Mouse (Mus musculus): ENCODE data around the gene Spry1.
"Not testable (repeated sequence)": the region's sequence is repeated elsewhere in the genome, so short reads cannot be mapped to it uniquely, and the experiment has no call there.

The Spry1 gene

DNA sequence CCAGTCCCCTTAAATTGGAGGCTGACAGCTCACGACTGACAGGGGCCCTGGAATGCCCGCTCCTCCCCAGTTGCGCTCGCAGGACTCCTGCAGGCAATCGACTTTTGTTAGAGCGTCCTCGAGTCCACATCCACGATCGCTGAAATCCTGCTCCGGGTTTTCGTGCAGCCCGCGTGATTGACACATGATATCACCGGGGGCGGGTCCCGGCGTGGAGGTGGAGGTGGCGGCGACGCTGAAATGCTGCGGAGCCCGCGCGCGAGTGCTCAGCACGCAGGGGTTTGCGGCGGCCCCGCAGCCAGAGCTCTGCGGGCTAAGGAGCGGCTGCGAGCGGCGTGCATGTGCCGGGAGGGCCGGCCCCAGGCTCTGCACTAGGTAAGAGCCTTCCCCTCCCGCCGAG, at the start of gene Spry1:
Gene Spry1 (plus strand): TSS at position 258 of the 400 bp plus-strand sequence.
- peak; percentile 95 for DNase-seq

DNA sequence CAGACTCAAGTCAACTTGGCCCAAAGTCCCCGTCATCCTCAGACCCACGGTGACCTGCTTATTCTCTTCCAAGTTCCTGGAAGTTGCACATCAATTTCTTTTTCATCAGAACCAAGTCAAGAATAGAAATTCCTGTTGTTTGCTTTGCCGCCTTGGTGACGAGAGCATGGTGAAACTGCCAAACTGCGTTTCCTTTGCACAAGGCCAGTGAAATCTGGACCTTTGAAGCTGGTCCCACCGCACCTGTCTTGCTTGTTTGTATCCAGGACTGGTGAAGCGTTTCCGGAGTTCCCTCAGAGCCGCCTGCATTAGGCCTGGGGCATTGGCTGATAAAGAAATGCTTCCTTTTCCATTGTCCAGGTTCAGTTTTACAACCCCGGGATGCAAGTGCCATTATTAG, 44.0 kb upstream of the Spry1 start:
- no peak for DNase-seq

DNA sequence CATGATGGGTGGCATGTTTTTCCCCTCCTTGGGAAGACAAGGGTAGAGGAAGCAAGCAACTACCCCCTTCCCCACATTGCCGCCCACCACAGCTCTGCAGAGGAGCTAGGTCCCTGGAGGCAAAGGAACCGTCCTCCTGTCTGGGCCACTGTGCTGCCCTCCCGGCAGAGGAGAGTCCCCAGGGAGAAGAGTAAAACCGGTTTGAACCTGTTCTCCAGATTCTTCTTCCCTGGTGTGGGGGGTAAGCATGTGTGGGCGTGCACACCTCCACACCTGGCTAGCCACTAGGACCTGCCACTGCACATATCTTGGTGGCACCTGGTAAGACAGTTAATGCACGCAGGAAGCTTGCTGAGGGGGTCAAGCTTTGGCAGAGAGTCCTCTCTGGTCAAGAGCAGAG, 43.2 kb upstream of the Spry1 start:
- no peak for DNase-seq

DNA sequence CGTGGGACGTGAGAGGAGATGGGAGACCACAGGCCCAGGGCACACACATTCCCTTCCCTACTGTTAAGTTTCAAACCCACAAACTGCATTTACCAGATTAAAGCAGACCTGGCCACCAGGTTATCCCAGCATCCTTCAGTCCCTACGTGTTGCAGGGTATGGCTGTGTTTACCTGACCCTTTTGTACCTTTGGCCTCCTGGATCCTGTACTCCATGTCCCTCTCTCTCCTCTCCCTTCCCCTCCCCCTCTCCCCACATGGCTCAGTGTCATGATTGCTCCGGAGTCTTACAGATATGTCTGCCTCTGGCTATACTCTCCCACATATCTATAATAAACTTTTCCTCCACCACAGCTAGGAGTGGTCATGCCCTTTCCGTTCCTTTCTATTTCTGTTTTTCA, 42.5 kb upstream of the Spry1 start:
- DNase-seq, result no peak

DNA sequence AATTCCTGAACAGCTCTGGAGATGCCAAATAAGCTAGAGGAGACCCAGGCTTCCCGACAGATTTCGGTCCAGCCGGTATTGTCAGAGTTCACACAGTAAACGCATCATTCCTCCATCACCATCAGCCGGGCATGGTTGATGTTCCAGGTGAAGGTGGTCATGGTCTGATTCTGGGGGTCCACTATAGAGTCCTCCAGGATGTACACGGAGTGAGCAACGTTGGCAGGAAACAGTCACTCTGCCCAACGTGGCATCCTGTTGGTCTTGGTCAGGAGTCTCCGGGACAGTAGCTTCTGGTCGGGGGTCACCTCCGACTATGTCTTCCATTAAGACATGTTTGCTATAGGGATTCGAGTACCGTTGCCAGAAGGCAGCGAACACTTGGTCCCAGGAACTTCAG, 40.1 kb upstream of the Spry1 start:
- DNase-seq, result not testable (repeated sequence)

DNA sequence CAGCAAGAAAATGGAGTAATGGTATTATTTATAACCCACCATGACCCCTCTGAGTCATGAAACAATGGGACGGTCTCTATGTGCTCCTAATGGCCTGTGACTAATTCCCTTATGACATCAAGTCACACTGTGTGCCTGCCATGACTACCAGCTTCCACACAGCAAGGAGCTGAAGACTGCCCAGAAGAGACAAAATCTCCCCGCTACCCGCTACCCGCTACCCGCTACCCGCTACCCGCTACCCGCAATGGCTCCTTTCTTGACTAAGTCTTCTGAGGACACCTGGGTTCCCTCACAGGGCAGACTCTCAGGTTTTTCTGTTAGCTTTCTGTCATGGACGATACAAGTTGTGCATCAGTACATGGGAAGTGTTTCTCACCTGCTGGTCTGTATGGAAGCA, 37.4 kb upstream of the Spry1 start:
- no peak for DNase-seq

DNA sequence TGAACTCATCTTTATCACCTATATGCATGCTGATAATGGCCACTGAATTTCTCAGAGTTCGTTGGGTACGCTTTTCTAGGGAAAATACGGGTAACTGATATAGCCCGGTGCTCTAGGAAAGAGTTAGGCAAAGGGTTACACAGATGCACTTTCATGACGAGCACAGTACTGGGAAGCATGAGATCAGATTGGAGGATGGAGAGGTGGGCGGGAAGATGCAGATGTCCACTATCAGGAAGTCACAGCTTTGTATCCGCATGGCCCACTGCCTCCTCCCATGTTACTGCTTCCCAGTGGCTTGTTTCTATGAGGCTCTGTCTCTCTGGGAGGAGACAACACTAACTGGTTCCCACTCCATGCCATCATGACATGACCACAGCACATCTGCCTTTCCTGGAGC, 36.9 kb upstream of the Spry1 start:
- no peak for DNase-seq

DNA sequence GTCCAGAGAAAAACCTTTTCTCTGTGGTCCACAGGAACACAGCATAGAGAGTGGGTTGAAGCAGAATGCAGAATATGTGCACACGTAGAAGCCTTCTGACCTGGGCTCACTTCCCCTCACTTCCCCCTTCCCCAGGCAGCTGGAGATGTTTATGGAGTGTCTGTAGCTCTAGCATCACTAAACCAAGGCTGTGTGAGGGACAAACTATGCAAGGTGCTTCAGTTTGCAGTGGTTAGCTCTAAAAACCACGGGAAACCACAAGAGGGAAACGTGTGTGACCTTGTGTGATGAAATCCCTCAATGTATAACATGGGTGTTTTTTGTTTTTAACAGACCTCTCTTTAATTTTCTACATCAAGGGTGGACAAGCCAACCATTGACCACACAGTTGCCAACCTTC, 36.2 kb upstream of the Spry1 start:
- no peak for DNase-seq

DNA sequence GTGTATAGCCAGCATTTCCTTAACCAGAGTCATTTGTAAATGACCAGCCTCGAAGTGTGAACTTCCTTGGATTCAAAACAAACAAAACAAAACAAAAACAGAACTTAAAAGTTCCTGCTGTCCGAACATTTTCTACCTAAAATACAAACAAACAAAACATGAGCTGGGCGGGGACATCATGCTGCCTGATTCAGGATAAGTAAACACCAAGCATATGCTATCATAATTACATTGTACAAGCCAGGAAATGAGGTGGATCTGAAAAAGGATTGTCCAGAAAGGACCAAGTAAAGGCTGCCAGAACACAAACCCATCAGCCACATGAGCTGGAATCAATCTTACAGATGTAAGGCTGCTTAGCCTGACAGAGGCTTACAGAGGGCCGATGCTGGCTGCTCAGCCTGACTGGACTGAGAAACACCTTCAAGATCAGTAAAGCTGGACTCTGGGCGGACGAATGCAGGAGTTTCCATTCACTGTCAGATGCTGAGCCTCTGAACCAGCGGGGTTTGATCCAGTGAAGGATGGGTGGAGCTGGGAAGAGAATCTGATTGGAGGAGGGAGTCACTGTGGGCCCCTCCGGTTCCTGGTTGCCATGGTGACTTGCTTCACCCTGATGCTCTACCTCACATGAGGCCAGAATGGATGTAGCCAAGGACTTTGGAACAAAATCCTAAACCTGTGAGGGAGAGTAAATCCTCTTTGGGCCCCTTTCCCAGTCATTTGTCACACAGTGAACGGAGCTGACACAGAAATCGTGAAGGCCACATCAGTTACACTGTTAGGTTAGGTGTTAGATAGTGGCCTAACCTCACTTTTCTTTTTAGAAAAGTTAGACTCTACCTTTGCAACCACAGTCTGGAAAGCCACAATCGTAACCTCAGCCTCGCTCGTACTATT, 34.5 kb upstream of the Spry1 start:
- no peak for DNase-seq

DNA sequence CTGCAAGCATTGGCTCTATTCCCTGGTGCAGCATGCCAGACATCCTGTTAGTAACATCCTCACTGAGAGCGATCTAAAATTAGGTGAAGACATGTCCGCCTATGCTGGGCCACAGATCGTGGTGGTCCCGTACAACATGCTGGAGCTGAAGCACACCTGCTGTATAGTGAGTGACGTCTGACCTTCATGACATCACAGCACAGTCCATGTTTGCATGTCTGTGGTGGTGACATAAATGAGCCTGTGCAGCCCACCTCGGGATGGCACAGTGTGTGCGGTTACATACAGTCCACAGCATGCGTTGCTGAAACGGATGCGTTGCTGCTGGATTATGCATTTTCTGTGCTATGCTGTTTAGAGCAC, 33.9 kb upstream of the Spry1 start:
- no peak for DNase-seq

DNA sequence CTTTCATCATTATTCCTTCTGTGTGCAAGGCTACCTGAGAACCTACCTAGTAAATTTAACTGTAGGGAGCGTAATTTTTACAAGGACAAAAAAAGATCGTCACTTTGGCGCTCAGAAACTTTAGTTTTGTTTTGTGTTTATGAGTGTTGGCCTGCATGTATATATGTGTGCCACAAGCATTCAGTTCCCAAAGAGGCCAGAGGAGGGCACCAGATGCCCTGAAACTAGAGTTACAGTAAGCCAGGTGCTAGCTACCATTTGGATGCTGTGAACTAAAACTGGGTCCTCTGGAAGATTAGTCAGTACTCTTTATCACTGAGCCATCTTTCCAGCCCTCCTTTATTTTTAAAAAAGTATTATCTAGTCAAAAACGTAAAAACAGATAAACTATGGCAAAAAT, 30.8 kb upstream of the Spry1 start:
- no peak for DNase-seq

DNA sequence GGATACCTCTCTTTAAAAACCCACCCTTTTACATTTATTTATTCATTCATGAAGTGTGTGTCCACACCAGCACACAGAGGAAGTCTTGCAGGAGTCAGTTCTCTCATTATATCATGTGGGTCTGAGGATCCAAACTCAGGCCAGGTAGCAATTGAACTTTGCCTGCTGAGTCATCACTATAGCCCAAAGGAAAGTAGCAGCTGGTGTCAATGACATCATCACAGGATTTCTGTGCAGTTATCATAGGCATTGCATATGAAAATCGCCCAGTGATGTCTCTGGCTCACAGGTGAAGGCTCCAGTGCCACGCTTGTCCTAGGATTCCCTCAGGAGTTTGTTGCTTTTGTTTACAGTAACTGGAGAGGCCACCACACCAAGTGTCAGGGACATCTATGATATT, 29.1 kb upstream of the Spry1 start:
- DNase-seq, result no peak

DNA sequence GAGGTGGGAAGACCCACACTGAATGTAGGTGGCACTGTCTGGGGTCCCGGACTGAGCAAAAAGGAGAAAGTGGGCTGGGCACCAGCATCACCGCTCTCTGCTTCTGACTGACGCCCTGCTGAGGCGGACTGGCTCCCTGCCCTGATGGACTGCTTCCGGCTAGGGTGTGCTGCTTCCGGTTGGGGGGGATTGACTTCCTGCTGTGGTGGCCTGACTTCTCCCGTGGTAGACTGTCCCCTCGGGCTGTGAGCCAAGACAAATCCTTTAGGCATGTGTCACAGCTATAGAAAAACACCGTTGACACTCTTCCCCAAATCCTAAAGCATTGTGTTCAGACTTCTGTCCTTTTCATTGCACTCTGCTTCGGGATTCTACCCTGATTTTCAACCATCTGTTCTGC, 26.0 kb upstream of the Spry1 start:
- no peak for DNase-seq

DNA sequence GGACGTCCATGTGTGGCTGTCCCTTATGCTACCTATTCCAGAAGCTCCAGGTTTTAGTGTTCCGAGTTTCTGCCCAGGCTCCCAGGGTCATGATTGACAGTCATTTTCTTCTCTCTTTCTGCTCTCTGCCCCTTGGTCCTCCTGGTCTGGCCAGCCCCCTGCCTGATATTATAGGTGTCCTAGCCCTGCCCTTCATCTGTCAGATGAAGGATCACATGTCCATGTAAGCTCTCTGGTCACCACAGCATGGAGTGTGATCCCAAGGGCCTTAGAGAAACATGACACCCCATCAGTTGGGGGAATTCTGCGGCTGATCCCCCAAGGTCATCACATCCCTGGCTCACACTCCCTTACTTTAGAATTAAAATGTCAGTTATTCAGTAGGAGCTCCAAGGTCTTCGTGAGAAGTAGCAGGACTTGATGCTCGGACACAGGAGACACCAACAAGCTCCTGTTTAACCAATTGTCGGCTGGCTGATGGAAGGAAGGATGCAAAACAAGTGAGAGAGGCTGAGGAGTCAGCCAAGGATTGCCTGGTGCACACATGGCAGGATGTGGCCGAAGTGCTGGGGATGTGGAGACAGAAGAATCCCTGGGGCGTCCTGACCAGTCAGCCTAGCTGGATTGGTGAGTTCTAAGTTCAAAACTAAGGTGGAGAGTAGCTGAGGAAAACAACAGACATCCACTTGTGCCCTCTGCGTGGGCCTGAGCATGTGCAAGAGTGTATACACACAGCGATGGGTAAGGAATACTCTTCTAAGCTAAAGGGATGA, 24.7 kb upstream of the Spry1 start:
- DNase-seq, result no peak

DNA sequence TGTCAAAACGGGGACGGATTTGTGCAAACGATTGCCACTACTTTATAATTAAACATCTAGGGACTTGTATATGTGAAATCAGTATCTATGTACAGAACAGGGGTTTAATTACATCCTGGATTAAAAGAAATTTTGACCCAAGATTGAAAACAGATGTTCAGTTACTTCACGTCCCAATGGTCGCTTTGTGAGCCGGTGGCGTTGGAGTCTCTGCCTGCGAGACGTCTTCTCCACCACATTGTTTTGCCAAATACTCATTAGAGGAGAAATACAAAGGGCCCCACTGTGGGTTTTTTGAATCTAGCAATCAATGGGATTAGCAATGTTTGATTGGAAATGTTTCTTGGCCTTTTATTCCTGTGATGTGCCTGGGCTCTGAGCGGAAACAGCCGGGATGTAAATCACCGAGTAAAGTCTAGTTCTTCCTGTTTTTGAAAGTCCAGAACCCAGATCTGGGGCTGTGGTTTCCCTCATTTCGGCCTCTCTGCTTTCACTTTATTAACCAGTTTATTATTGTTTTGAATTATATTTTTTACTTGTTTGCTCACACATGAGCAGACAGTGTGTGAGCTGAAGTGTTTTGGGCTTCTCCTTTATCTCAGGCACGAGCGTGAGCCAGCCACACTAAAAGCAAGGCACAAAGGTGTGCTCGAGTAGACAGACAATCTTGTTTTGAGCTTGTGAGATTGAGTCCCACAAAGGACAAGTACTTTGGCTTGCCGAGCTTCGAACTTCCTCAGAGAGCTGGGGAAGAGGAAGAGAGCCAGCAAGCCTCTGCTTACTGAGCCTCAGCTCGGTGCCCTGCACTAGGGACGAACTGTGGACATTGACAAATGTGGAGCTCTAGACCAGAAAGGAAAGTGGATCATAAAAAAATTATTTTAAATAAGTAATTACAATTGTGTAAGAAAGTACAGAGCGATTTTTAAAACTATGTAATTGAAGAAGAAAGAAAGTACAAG, 22.9 kb upstream of the Spry1 start:
- no peak for DNase-seq

DNA sequence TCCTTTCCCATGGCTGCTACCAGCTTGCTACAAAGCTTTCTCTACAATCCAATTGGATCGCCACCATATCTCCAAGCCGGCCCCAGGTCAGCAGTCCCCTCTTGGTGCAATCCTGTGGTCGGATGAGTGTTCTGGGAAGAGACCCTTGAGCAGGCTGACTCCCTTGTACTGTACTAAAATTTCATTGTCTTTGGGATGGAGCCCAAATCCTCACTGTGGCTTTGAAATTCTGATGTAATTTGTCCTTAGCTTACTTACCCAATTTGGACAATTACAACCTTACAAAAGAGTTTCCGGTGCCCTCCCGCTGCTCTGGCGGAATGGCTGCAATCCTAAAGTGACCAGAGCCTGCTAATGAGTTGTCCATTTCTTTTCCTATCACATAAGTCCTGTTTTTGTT, 7.5 kb upstream of the Spry1 start:
- no peak for DNase-seq

DNA sequence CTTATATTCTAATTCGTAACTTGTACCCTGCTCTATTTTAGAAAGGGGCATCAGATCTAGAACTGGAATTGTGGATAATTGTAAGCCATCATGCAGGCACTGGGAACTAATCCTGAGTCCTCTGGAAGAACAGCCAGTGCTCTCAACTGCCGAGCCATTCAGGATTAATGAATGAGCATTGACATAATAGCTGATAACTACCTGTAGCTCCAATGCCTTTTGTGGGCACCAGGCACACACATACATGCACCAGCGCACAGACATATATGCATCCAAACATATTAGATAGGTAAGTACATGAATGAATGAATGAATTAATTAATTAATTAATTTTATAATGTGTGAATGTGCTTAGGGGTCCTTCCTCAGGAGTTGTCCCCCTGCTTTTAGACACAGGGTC, 7.0 kb upstream of the Spry1 start:
- DNase-seq, result no peak

DNA sequence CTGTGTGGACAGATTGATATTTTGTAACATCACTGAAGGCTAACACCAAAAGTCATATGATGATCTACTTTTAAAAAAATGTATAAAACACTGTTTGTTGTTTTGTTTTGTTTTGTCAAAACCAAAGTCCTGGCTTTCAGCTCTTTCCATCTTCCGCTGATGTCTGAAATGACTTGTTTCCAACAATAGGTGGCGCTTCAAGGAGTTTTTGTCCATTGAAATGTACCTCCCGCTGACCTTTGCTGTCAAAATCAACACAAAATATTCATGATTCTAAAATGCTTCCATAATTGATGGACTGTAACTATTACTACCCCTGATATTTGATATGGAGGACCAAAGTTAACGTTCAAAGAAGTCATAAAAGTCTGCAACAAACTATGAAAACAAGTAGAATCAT, 5.1 kb upstream of the Spry1 start:
- no peak for DNase-seq

DNA sequence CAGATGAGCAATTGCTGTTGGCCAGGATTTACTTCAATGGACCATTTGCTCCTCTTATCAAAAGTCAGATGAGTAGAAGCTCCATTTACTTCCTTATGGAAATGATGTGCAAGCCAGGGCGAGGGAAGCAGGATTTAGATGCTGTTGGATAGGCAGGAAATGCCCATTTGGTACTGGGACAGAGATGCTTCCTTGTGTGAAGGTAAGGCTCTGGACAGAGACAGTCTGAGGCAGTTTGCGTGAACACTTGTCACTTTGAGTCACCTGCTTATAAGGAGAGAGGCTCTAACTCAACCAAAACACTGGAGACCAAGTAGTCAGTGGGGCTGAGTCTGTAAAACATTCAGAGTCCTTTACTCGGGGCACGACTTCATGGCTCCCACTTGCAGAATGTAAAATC, 2.8 kb upstream of the Spry1 start:
- no peak for DNase-seq

DNA sequence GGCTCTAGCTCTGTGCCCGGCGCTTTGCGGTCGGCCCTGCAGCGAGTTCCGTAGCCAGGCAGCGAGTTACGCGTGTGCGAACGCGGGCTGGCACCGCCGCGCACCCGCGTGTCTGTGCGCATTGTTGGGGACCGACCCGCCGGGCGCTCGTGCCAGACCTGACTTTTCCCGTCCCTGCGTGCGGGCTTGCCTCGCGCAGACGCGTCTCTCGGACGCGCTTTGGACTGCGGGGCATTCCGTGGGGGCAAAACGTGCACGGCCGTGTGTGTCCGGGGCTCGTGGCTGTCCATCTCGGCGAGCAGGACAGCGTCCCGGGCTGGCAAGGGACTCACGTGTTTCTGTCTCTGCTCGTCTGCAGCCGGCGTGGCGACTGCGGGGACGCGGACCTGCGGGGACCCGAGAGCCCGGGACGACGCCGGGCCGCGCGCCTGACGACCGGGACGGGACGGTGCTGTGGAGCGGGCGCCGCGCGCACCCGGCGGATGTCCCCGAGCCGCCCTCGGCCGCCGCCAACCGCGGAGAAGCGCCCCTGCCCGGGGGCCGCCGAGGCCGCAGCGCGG, 495 bp downstream of the Spry1 start:
- peak; percentile 57 for DNase-seq

DNA sequence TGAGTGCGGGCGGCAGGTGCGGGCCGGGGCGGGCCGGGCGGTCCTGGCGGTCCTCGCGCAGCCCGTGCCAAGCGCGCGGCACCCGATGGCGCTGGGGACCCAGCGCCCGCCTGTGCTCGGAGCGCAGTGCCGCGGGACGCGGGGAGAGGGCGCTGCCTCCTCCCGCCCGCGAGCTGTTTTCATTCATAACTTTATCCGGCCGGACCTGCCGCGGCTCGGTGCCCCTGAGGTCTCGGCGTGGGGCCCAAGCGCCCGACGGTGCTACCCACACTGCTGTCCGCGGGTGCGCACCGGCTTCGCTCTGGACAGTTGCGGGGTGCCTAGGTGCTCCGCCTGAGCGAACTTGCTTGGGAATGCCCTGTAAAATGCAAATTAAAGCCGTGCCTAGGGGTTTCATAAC, 1.1 kb downstream of the Spry1 start:
- DNase-seq, result peak; percentile 66

DNA sequence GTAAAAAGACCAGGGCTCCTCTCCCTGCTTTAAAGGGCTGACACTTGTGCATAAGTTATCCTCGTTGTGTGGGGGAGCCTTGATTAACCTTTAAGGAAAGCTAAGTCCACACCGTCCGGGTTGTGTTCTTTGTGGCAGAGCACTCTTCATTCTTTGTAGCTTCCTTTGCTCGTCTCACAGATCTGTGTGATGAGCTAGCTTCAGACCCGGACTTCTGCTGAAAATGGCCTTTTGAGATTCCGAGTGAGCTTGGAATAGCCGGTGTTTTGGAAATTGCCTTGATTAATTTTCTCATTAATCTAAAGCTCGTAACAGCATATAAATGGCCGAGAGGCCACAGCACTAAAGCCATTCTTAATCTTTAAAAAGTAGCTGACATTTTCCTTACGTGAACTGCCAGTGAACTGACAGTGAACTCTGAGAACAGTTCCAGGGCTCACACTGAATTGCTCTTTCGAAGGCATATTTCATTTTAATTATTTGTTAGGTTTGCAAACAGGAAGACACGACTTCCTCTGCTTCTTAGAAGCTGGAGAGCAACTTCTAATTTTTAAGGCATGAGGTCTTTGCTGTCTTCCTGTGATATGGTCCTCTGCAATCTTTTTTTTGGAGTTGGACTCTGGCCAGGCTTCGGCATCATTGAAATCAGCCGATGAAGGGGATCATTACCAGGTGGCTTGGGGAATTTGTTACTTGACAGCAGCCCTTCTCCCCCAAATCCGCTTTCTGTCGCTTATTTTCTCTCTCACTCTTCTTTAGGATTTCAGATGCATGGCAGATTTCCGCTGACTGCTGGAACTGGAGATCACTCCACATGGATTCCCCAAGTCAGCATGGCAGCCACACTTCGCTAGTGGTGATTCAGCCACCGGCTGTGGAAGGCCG, 2.3 kb downstream of the Spry1 start:
- no peak for DNase-seq
